Mouse (Mus musculus) thymus, adult 2 months (tissue): Measurements from ENCODE around the gene Cemip2.

ENCODE experiments used
- CTCF ChIP-seq: fragments of 200-500 bp; IDR thresholded peaks from 2 replicates; pipeline ENCODE4 v1.5.1; 2012; ENCODE audit warnings: mild to moderate bottlenecking, control low read depth, low read length, moderate library complexity, borderline replicate concordance; ENCODE audit not compliant: control insufficient read depth, poor library complexity, insufficient read depth; ENCODE audit errors: extremely low read depth
- POLR2A ChIP-seq: fragments of 200-500 bp; IDR thresholded peaks from 2 replicates; pipeline ENCODE4 v1.6.1; 2012; ENCODE audit warnings: mild to moderate bottlenecking, low read length, control low read depth, moderate library complexity; ENCODE audit not compliant: control insufficient read depth, poor library complexity, insufficient read depth; ENCODE audit errors: extremely low read depth

DNA sequence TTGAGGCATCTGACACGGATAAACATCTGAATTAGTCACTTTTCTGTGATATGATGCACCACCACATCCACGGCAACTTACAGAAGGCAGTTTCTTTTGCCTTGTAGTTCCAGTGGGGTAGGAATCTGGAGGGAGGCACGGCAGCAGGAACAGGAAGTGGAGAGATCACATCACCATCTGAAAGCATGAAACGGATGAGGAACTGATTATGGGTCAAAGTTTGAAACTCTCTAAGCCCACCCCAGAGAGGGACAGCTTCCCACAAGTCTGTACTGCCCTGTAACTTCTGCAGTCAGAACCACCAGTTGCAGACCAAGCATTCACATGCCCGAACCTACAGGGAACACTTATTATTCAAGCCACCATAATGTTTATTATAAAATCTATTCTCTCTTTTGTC, 117.4 kb downstream of the Cemip2 start:
- TF ChIP-seq CTCF (no peak), POLR2A (no peak)
